Mouse (Mus musculus) hindbrain, embryonic 16.5 days (tissue): ENCODE results near the gene Mvk. TPM values are rescaled to one million over a fixed set of nuclear protein-coding genes. Genes with fewer than 3 reads are reported as not detected.

ENCODE experiments used
- ATAC-seq: fragments of 200-750 bp; cut with Nextera tagmentation; 2 replicates; pipeline ENCODE4 v1.8.0; 2017; ENCODE audit warnings: moderate TSS enrichment, moderate library complexity
- H3K27ac ChIP-seq: fragments of 300-500 bp; sonication (generic); 2 replicates; pipeline ENCODE4 v1.5.1; 2014; ENCODE audit warnings: low read depth, mild to moderate bottlenecking, control low read depth, low read length, moderate library complexity
- H3K27me3 ChIP-seq: fragments of 300-500 bp; sonication (generic); replicated peaks from 2 replicates; pipeline ENCODE4 v1.6.1; 2014; ENCODE audit warnings: low read length; ENCODE audit not compliant: control insufficient read depth, insufficient read depth
- H3K36me3 ChIP-seq: fragments of 300-500 bp; sonication (generic); 2 replicates; pipeline ENCODE4 v1.6.1; 2014; ENCODE audit warnings: mild to moderate bottlenecking, low read length, moderate library complexity, mixed read lengths; ENCODE audit not compliant: control insufficient read depth, insufficient read depth
- H3K4me1 ChIP-seq: fragments of 300-500 bp; sonication (generic); 2 replicates; pipeline ENCODE4 v1.6.1; 2014; ENCODE audit warnings: low read depth, low read length; ENCODE audit not compliant: control insufficient read depth, insufficient read depth
- H3K4me2 ChIP-seq: fragments of 300-500 bp; sonication (generic); 2 replicates; pipeline ENCODE4 v1.6.1; 2014; ENCODE audit warnings: mild to moderate bottlenecking, low read length, control low read depth, moderate library complexity
- H3K4me3 ChIP-seq: fragments of 300-500 bp; sonication (generic); 2 replicates; pipeline ENCODE4 v1.5.1; 2014; ENCODE audit warnings: mild to moderate bottlenecking, low read length, control low read depth, moderate library complexity
- H3K9ac ChIP-seq: fragments of 300-500 bp; sonication (generic); 2 replicates; pipeline ENCODE4 v1.6.1; 2014; ENCODE audit warnings: low read depth, mild to moderate bottlenecking, control low read depth, low read length, moderate library complexity
- H3K9me3 ChIP-seq: fragments of 300-500 bp; sonication (generic); 2 replicates; pipeline ENCODE4 v1.6.1; 2014; ENCODE audit warnings: mild to moderate bottlenecking, low read length, moderate library complexity; ENCODE audit not compliant: control insufficient read depth
- WGBS: fragments of 180-500 bp; shearing (Covaris S2); extraction: QIAGEN DNeasy Blood & Tissue Kit; methylation state at CpG from one replicate; pipeline ENCODE4 v1.1.7; 2014; 5-methylcytosine and 5-hydroxymethylcytosine counted together
- polyA plus RNA-seq: library from polyadenylated mRNA; unstranded; fragments of >200 nt; fragmentation: Nextera tagmentation; extraction: Ambion mirVana; gene quantifications from 2 replicates; pipeline ENCODE4 v1.2.1, GENCODE M21; 2015

Mvk gene
- 75.8 and 86.9 TPM in 2 replicates for polyA plus RNA-seq

- Histone ChIP-seq H3K4me3 (peak within 1 kb of the TSS; percentile 93), H3K27ac (peak within 1 kb of the TSS; percentile 82)
- WGBS: 2% methylated on average over 43 of the region's 43 CpGs
Observed at GRCm38 (mm10) chr5:114443566-114444367, at the start of gene Mvk, which contains the start of gene Mmab. Mvk (plus strand) TSS chr5:114444269. Mmab (minus strand) TSS chr5:114444060.

DNA sequence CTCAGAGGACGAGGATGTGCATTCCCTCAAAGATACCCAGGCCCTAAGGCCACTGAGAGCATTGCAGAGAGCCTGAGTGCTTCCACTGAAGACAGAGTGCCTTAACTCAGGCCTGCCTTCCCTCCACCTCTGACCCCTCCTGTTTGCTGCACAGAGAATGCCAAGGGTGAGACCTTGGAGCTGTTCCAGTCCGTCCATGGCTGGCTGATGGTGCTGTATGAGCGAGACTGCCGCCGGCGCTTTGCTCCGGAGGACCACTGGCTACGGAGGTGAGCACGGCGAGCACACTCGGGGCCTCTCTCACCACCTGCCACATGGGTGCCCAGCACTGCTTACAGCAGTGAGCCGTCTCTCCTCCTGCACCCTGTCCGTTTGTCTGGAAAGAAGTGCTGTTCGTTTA is 37.5 kb upstream of the Mvk start:
- H3K9ac ChIP-seq: no peak overlapping the region
- H3K27me3 ChIP-seq: no peaks in the 10 kb centered on the region
- H3K27ac ChIP-seq: peak overlapping the region; percentile 6; the same call in 1 of the 2 replicates
- peaks cover 77% of the 10 kb centered on the region for H3K36me3 ChIP-seq
- no peak for ATAC-seq
- WGBS: 85% methylated on average over 14 of the region's 14 CpGs
- no peaks in the 10 kb centered on the region for H3K9me3 ChIP-seq
- no peaks in the 10 kb centered on the region for H3K4me1 ChIP-seq
- H3K4me2 ChIP-seq: no peak overlapping the region
- no peak overlapping the region for H3K4me3 ChIP-seq

More at GRCm38 (mm10) chr5:114443566-114444367, at the start of gene Mvk, which contains the start of gene Mmab:
- H3K4me1 ChIP-seq: peaks cover 11% of the 10 kb centered on the region
- H3K9ac ChIP-seq: peak within 1 kb of the TSS; percentile 86
- no peaks in the 10 kb centered on the region for H3K9me3 ChIP-seq
- no peaks in the 10 kb centered on the region for H3K27me3 ChIP-seq
- peak within 1 kb of the TSS; percentile 91 for H3K4me2 ChIP-seq
- H3K36me3 ChIP-seq: 0 out of 2 replicates have a peak, but pooled peaks cover 3% of the 10 kb centered on the region
- peak; percentile 98 for ATAC-seq

- Histone ChIP-seq H3K4me3 (no peak overlapping the region), H3K4me2 (no peak overlapping the region), H3K9me3 (no peaks in the 10 kb centered on the region), H3K27me3 (no peaks in the 10 kb centered on the region), H3K36me3 (peaks cover 77% of the 10 kb centered on the region), H3K27ac (peak overlapping the region; percentile 6; the same call in 1 of the 2 replicates), H3K9ac (no peak overlapping the region), H3K4me1 (no peaks in the 10 kb centered on the region)
- ATAC-seq: no peak
- WGBS: 81% methylated on average over 10 of the region's 10 CpGs
Observed at GRCm38 (mm10) chr5:114407269-114407668, 36.8 kb upstream of the Mvk start.

- ATAC-seq: no peak
- 87% methylated on average over 9 of the region's 9 CpGs for WGBS
Observed at GRCm38 (mm10) chr5:114407810-114408209, 36.3 kb upstream of the Mvk start.

GRCm38 (mm10) chr5:114408846-114409245 is 35.2 kb upstream of the Mvk start:
- no peak for ATAC-seq
- 90% methylated on average over 11 of the region's 11 CpGs for WGBS
- H3K36me3 ChIP-seq: peaks cover 73% of the 10 kb centered on the region

More at GRCm38 (mm10) chr5:114407810-114408209, 36.3 kb upstream of the Mvk start:
- Histone ChIP-seq H3K9me3 (no peaks in the 10 kb centered on the region), H3K27me3 (no peaks in the 10 kb centered on the region), H3K27ac (no peak overlapping the region), H3K4me1 (no peaks in the 10 kb centered on the region), H3K9ac (no peak overlapping the region), H3K4me2 (no peak overlapping the region), H3K36me3 (peaks cover 78% of the 10 kb centered on the region), H3K4me3 (no peak overlapping the region)

DNA sequence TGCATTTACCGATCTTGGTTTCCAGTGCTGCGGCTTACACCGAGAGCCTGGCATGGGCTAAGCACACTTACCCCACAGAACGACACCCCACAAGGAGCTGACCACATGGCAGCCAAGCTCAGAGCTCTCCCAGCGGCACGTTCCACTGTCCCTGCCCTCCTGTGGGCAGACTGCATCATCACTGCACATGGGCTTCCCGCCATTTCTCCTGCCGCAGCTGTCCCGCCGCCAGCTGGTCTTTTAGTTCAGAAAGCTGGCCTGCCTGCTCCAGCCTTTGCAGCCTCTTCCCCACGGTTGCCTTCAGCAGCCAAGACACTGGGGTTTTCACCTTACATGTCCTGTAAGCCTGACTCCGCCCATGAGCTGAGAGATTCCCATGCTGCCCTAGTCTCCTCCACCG is 33.6 kb upstream of the Mvk start:
- no peak overlapping the region for H3K27ac ChIP-seq
- H3K4me2 ChIP-seq: no peak overlapping the region
- H3K9ac ChIP-seq: no peak overlapping the region
- no peaks in the 10 kb centered on the region for H3K9me3 ChIP-seq
- H3K4me3 ChIP-seq: no peak overlapping the region
- H3K4me1 ChIP-seq: no peaks in the 10 kb centered on the region
- no peak for ATAC-seq
- peaks cover 65% of the 10 kb centered on the region for H3K36me3 ChIP-seq
- H3K27me3 ChIP-seq: no peaks in the 10 kb centered on the region
- WGBS: 85% methylated on average over 12 of the region's 13 CpGs

More at GRCm38 (mm10) chr5:114408846-114409245, 35.2 kb upstream of the Mvk start:
- H3K4me1 ChIP-seq: no peaks in the 10 kb centered on the region
- no peak overlapping the region for H3K9ac ChIP-seq
- no peaks in the 10 kb centered on the region for H3K27me3 ChIP-seq
- no peak overlapping the region for H3K4me2 ChIP-seq
- H3K4me3 ChIP-seq: no peak overlapping the region
- H3K27ac ChIP-seq: no peak overlapping the region
- H3K9me3 ChIP-seq: no peaks in the 10 kb centered on the region

DNA sequence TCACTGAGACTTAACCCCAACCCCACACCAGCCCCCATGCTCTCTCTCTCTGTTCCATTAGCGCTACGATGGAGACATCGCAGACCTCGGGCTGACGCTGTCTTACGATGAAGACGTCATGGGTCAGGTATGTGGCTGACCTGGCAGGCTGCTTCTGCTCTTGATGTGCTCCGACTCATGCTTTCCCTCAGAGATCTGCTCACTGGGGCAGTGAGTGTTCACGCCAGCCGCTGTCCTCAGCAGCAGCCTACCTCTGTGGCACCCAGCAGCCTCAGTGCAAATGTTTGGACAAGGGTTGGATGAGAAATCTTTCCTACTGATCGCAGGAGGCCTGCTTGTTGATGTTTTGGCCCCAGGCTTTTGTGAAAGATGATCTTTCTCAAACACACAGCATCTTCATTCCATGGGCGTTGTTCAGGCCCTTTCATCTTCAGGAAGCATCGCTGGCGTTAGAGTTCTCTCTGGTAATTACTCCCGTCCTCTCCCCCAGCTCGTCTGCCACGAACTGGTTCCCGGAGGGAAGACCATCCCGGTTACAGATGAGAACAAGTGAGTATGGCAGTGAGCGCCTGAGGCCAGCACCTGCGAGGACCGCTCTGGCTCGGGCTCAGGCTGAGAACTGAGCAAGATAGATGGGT is 31.6 kb upstream of the Mvk start:
- WGBS: 86% methylated on average over 23 of the region's 23 CpGs
- Histone ChIP-seq H3K36me3 (peaks cover 67% of the 10 kb centered on the region), H3K4me1 (no peaks in the 10 kb centered on the region), H3K9ac (no peak overlapping the region), H3K27ac (no peak overlapping the region), H3K4me3 (no peak overlapping the region), H3K9me3 (no peaks in the 10 kb centered on the region), H3K27me3 (no peaks in the 10 kb centered on the region), H3K4me2 (no peak overlapping the region)
- ATAC-seq: no peak

- no peaks in the 10 kb centered on the region for H3K27me3 ChIP-seq
- H3K9ac ChIP-seq: no peak overlapping the region
- no peak overlapping the region for H3K27ac ChIP-seq
- ATAC-seq: no peak
- H3K9me3 ChIP-seq: no peaks in the 10 kb centered on the region
- no peak overlapping the region for H3K4me2 ChIP-seq
- H3K36me3 ChIP-seq: peaks cover 63% of the 10 kb centered on the region
- H3K4me1 ChIP-seq: no peaks in the 10 kb centered on the region
- 87% methylated on average over 16 of the region's 16 CpGs for WGBS
- H3K4me3 ChIP-seq: no peak overlapping the region
Observed at GRCm38 (mm10) chr5:114413067-114413735, 30.9 kb upstream of the Mvk start.

DNA sequence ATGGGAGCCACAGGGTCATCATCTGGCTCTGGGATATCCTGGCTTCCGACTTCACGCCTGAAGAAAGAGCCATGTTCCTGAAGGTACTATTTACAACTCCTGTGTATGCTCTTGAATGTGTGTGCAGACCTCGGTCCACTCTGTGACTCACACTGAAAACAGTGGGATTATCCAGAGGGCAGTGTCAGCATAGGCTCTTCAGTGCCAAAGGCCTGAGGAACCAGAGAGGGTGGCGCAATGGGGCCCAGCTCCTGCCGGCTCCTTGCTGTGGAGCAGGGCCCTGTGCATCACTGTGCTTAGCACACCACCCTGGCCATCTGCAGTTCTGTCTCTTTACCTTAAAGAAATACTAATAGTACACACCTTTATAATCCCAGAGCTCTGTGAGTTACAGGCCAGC is 28.5 kb upstream of the Mvk start:
- 97% methylated on average over 5 of the region's 5 CpGs for WGBS
- H3K4me3 ChIP-seq: no peak overlapping the region
- H3K9me3 ChIP-seq: no peaks in the 10 kb centered on the region
- no peak for ATAC-seq
- H3K9ac ChIP-seq: no peak overlapping the region
- no peaks in the 10 kb centered on the region for H3K4me1 ChIP-seq
- H3K27me3 ChIP-seq: no peaks in the 10 kb centered on the region
- peaks cover 62% of the 10 kb centered on the region for H3K36me3 ChIP-seq
- H3K4me2 ChIP-seq: no peak overlapping the region
- no peak overlapping the region for H3K27ac ChIP-seq
